Mouse (Mus musculus): ENCODE results near the gene Snapc3. TPM values are rescaled to one million over a fixed set of nuclear protein-coding genes. Genes with fewer than 3 reads are reported as not detected.
A peak's percentile ranks its signal among the peaks of the same experiment; 100 is the strongest.

Gene Snapc3
- 33.2 and 37.7 TPM in 2 replicates for polyA plus RNA-seq (2014; fragmentation: Nextera tagmentation; extraction: Ambion mirVana)

GRCm38 (mm10) chr4:83417160-83417819, at the start of gene Snapc3:
Gene Snapc3 (plus strand): TSS chr4:83417724.
- H3K27ac ChIP-seq (ENCODE audit: low read depth, low read length) = peak within 1 kb of the TSS; percentile 84
- H3K4me2 ChIP-seq = peak within 1 kb of the TSS; percentile 82
- peak within 1 kb of the TSS; percentile 99 for H3K4me3 ChIP-seq (ENCODE audit: low read depth, low read length)
- peak; percentile 98 for ATAC-seq (replicated peaks; ENCODE audit: insufficient number of reproducible peaks, low FRiP score, low TSS enrichment)
- H3K36me3 ChIP-seq (ENCODE audit: control insufficient read depth, insufficient read depth, low read length) = no peaks in the 10 kb centered on the region
- peak within 1 kb of the TSS; percentile 95 for H3K9ac ChIP-seq (ENCODE audit: low read depth, low read length)
- 1% methylated on average over 41 of the region's 41 CpGs for WGBS (ENCODE audit: insufficient replicate concordance)
- no peaks in the 10 kb centered on the region for H3K9me3 ChIP-seq (replicated peaks; ENCODE audit: control insufficient read depth, low read length)
- peaks cover 5% of the 10 kb centered on the region; the same call in 1 of the 2 replicates for H3K4me1 ChIP-seq (ENCODE audit: control insufficient read depth, insufficient read depth, low read length)
- H3K27me3 ChIP-seq (ENCODE audit: control insufficient read depth, insufficient read depth, low read length) = no peaks in the 10 kb centered on the region

GRCm38 (mm10) chr4:83373381-83373780, 44.1 kb upstream of the Snapc3 start:
- no peaks in the 10 kb centered on the region for H3K27me3 ChIP-seq (ENCODE audit: control insufficient read depth, insufficient read depth, low read length)
- no peak overlapping the region for H3K4me2 ChIP-seq
- WGBS (ENCODE audit: insufficient replicate concordance) = 69% methylated on average over 4 of the region's 4 CpGs

GRCm38 (mm10) chr4:83375650-83376049, 41.9 kb upstream of the Snapc3 start:
- no peaks in the 10 kb centered on the region for H3K36me3 ChIP-seq (ENCODE audit: control insufficient read depth, insufficient read depth, low read length)
- ATAC-seq (replicated peaks; ENCODE audit: insufficient number of reproducible peaks, low FRiP score, low TSS enrichment) = no peak

More at GRCm38 (mm10) chr4:83373381-83373780, 44.1 kb upstream of the Snapc3 start:
- H3K4me1 ChIP-seq (ENCODE audit: control insufficient read depth, insufficient read depth, low read length) = no peaks in the 10 kb centered on the region
- no peak overlapping the region for H3K9ac ChIP-seq (ENCODE audit: low read depth, low read length)
- ATAC-seq (replicated peaks; ENCODE audit: insufficient number of reproducible peaks, low FRiP score, low TSS enrichment) = no peak
- H3K9me3 ChIP-seq (replicated peaks; ENCODE audit: control insufficient read depth, low read length) = no peaks in the 10 kb centered on the region
- H3K4me3 ChIP-seq (ENCODE audit: low read depth, low read length) = no peak overlapping the region
- H3K27ac ChIP-seq (ENCODE audit: low read depth, low read length) = no peak overlapping the region
- H3K36me3 ChIP-seq (ENCODE audit: control insufficient read depth, insufficient read depth, low read length) = no peaks in the 10 kb centered on the region

GRCm38 (mm10) chr4:83376461-83377015, 41.0 kb upstream of the Snapc3 start:
- Histone ChIP-seq H3K9ac (ENCODE audit: low read depth, low read length) (no peak overlapping the region), H3K4me2 (no peak overlapping the region), H3K27me3 (ENCODE audit: control insufficient read depth, insufficient read depth, low read length) (no peaks in the 10 kb centered on the region), H3K9me3 (replicated peaks; ENCODE audit: control insufficient read depth, low read length) (no peaks in the 10 kb centered on the region), H3K4me3 (ENCODE audit: low read depth, low read length) (no peak overlapping the region), H3K27ac (ENCODE audit: low read depth, low read length) (no peak overlapping the region), H3K36me3 (ENCODE audit: control insufficient read depth, insufficient read depth, low read length) (no peaks in the 10 kb centered on the region), H3K4me1 (ENCODE audit: control insufficient read depth, insufficient read depth, low read length) (no peaks in the 10 kb centered on the region)
- no peak for ATAC-seq (replicated peaks; ENCODE audit: insufficient number of reproducible peaks, low FRiP score, low TSS enrichment)
- WGBS (ENCODE audit: insufficient replicate concordance) = 76% methylated on average over 7 of the region's 7 CpGs

More at GRCm38 (mm10) chr4:83375650-83376049, 41.9 kb upstream of the Snapc3 start:
- H3K4me2 ChIP-seq = no peak overlapping the region
- no peak overlapping the region for H3K27ac ChIP-seq (ENCODE audit: low read depth, low read length)
- no peak overlapping the region for H3K9ac ChIP-seq (ENCODE audit: low read depth, low read length)
- 85% methylated on average over 6 of the region's 6 CpGs for WGBS (ENCODE audit: insufficient replicate concordance)
- no peak overlapping the region for H3K4me3 ChIP-seq (ENCODE audit: low read depth, low read length)
- no peaks in the 10 kb centered on the region for H3K4me1 ChIP-seq (ENCODE audit: control insufficient read depth, insufficient read depth, low read length)
- H3K27me3 ChIP-seq (ENCODE audit: control insufficient read depth, insufficient read depth, low read length) = no peaks in the 10 kb centered on the region
- no peaks in the 10 kb centered on the region for H3K9me3 ChIP-seq (replicated peaks; ENCODE audit: control insufficient read depth, low read length)

GRCm38 (mm10) chr4:83379036-83379435, 38.5 kb upstream of the Snapc3 start:
- Histone ChIP-seq H3K4me3 (ENCODE audit: low read depth, low read length) (no peak overlapping the region), H3K4me1 (ENCODE audit: control insufficient read depth, insufficient read depth, low read length) (no peaks in the 10 kb centered on the region), H3K27me3 (ENCODE audit: control insufficient read depth, insufficient read depth, low read length) (no peaks in the 10 kb centered on the region), H3K36me3 (ENCODE audit: control insufficient read depth, insufficient read depth, low read length) (no peaks in the 10 kb centered on the region), H3K9ac (ENCODE audit: low read depth, low read length) (no peak overlapping the region), H3K27ac (ENCODE audit: low read depth, low read length) (no peak overlapping the region), H3K4me2 (no peak overlapping the region), H3K9me3 (replicated peaks; ENCODE audit: control insufficient read depth, low read length) (no peaks in the 10 kb centered on the region)
- no peak for ATAC-seq (replicated peaks; ENCODE audit: insufficient number of reproducible peaks, low FRiP score, low TSS enrichment)

- Histone ChIP-seq H3K9me3 (replicated peaks; ENCODE audit: control insufficient read depth, low read length) (no peaks in the 10 kb centered on the region), H3K27me3 (ENCODE audit: control insufficient read depth, insufficient read depth, low read length) (no peaks in the 10 kb centered on the region), H3K4me3 (ENCODE audit: low read depth, low read length) (no peak overlapping the region), H3K4me2 (no peak overlapping the region), H3K36me3 (ENCODE audit: control insufficient read depth, insufficient read depth, low read length) (no peaks in the 10 kb centered on the region), H3K27ac (ENCODE audit: low read depth, low read length) (no peak overlapping the region), H3K9ac (ENCODE audit: low read depth, low read length) (no peak overlapping the region), H3K4me1 (ENCODE audit: control insufficient read depth, insufficient read depth, low read length) (no peaks in the 10 kb centered on the region)
- 81% methylated on average over 6 of the region's 6 CpGs for WGBS (ENCODE audit: insufficient replicate concordance)
- ATAC-seq (replicated peaks; ENCODE audit: insufficient number of reproducible peaks, low FRiP score, low TSS enrichment) = no peak
Measured at GRCm38 (mm10) chr4:83379746-83380145, 37.8 kb upstream of the Snapc3 start.

GRCm38 (mm10) chr4:83380266-83380665, 37.3 kb upstream of the Snapc3 start:
- Histone ChIP-seq H3K36me3 (ENCODE audit: control insufficient read depth, insufficient read depth, low read length) (no peaks in the 10 kb centered on the region), H3K4me2 (no peak overlapping the region), H3K4me1 (ENCODE audit: control insufficient read depth, insufficient read depth, low read length) (no peaks in the 10 kb centered on the region), H3K4me3 (ENCODE audit: low read depth, low read length) (no peak overlapping the region), H3K27me3 (ENCODE audit: control insufficient read depth, insufficient read depth, low read length) (no peaks in the 10 kb centered on the region), H3K9ac (ENCODE audit: low read depth, low read length) (no peak overlapping the region), H3K27ac (ENCODE audit: low read depth, low read length) (no peak overlapping the region), H3K9me3 (replicated peaks; ENCODE audit: control insufficient read depth, low read length) (no peaks in the 10 kb centered on the region)
- ATAC-seq (replicated peaks; ENCODE audit: insufficient number of reproducible peaks, low FRiP score, low TSS enrichment) = no peak
- 73% methylated on average over 4 of the region's 4 CpGs for WGBS (ENCODE audit: insufficient replicate concordance)

- H3K4me3 ChIP-seq (ENCODE audit: low read depth, low read length) = no peak overlapping the region
- H3K9me3 ChIP-seq (replicated peaks; ENCODE audit: control insufficient read depth, low read length) = no peaks in the 10 kb centered on the region
- H3K27me3 ChIP-seq (ENCODE audit: control insufficient read depth, insufficient read depth, low read length) = no peaks in the 10 kb centered on the region
- no peak overlapping the region for H3K9ac ChIP-seq (ENCODE audit: low read depth, low read length)
- H3K4me2 ChIP-seq = no peak overlapping the region
- H3K27ac ChIP-seq (ENCODE audit: low read depth, low read length) = no peak overlapping the region
- 53% methylated on average over 6 of the region's 6 CpGs for WGBS (ENCODE audit: insufficient replicate concordance)
- no peaks in the 10 kb centered on the region for H3K4me1 ChIP-seq (ENCODE audit: control insufficient read depth, insufficient read depth, low read length)
- no peak for ATAC-seq (replicated peaks; ENCODE audit: insufficient number of reproducible peaks, low FRiP score, low TSS enrichment)
- H3K36me3 ChIP-seq (ENCODE audit: control insufficient read depth, insufficient read depth, low read length) = no peaks in the 10 kb centered on the region
Measured at GRCm38 (mm10) chr4:83383899-83384490, 33.5 kb upstream of the Snapc3 start.

- no peak for ATAC-seq (replicated peaks; ENCODE audit: insufficient number of reproducible peaks, low FRiP score, low TSS enrichment)
- Histone ChIP-seq H3K4me3 (ENCODE audit: low read depth, low read length) (no peak overlapping the region), H3K27me3 (ENCODE audit: control insufficient read depth, insufficient read depth, low read length) (no peaks in the 10 kb centered on the region), H3K27ac (ENCODE audit: low read depth, low read length) (no peak overlapping the region), H3K4me1 (ENCODE audit: control insufficient read depth, insufficient read depth, low read length) (no peaks in the 10 kb centered on the region), H3K36me3 (ENCODE audit: control insufficient read depth, insufficient read depth, low read length) (no peaks in the 10 kb centered on the region), H3K9me3 (replicated peaks; ENCODE audit: control insufficient read depth, low read length) (no peaks in the 10 kb centered on the region), H3K4me2 (no peak overlapping the region), H3K9ac (ENCODE audit: low read depth, low read length) (no peak overlapping the region)
Measured at GRCm38 (mm10) chr4:83385091-83385490, 32.4 kb upstream of the Snapc3 start.
